Mouse (Mus musculus) monocyte, adult 5-6 weeks (primary cell): ENCODE measurements around the gene Vps13d. TPM values are rescaled to one million over a fixed set of nuclear protein-coding genes. Genes with fewer than 3 reads are reported as not detected.
"Not testable (repeated sequence)": the region's sequence is repeated elsewhere in the genome, so short reads cannot be mapped to it uniquely, and the experiment has no call there.

Source experiments
- ATAC-seq: fragments of 153-309, 156-312 bp; replicated peaks from 2 replicates; pipeline ENCODE4 v1.8.0; 2017; ENCODE audit warnings: mild to moderate bottlenecking; ENCODE audit not compliant: low TSS enrichment, insufficient number of reproducible peaks, severe bottlenecking, poor library complexity, low FRiP score
- total RNA-seq: library from RNA; stranded (forward); fragments of 200-1000, 200-491, 200-594 nt; gene quantifications from 3 replicates; pipeline ENCODE4 v1.2.3, GENCODE M21; 2017

Vps13d gene
- total RNA-seq, 1 experiment from 2014 or later, result 36.6 TPM

DNA sequence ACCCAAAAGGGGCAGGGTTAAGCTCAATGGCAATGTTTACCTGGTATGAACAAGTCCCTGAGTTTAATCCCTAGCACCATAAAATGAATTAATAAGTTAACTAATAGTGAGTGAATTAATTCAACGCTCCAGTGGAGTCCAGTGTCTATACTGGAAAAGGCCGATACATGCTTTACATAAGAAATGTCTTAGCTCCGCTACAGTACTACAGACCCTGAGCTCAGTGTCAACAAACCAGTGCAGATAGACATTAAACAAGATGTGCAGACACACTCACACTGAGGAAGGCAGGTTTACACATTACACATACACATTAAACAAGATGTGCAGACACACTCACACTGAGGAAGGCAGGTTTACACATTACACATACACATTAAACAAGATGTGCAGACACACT is 29.3 kb downstream of the Vps13d start:
- not testable (repeated sequence) for ATAC-seq

DNA sequence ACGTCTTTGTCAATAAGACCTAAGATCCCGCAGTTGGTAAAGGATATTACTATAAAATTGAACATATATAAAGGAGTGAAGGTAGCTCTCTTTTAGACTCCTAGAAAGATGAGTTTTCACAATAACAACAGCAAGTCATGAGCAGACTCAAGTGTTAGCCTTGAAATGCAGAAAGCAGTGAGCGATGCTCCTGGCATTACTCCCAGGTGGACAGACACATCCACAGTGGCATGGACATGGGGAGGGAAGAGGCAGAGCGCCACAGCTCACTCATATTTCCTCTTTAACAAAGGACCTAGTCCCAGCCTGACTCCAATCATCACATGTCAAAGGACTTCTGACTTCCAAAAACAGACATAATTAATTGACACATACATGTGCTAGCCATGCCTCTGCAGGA is 30.7 kb downstream of the Vps13d start:
- ATAC-seq, result no peak

DNA sequence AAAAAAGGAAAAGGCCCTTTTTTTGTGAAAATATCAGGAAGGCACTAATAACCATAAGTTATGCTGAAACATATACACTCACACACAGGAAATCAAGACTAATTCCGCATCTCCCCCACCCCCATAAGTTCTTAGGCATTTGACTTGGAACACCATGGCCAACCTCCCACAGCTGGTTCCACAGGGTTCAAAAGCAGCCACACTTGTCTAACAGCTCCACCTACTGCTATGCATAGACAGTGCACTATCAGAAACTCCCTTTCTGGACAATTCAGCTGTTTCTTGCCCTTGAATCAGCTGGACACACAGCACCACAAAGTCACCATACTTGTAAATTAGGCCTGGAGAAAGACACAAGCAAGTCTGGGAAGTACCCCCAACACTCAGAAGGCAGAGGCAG is 33.6 kb downstream of the Vps13d start:
- ATAC-seq, result no peak

DNA sequence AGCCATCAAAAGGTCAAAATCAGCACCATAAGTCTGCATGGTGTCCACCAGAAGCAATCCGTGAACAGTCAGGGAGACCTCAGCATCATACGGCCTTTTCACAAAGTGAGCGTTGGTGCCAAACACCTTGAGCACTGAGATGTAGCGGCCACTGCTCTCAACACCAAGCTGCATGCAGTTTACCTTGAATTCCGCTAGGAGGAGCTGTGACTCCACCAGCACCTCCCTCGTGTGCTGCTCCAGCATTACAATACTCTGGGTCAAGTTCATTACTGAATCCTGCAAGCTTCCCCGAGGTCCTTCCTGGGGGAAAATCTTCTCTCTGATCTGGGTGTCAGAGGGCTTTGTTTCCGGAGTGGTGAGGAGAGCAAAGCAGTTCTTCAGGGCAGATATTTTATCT is 38.8 kb downstream of the Vps13d start:
- peak; percentile 92 for ATAC-seq

DNA sequence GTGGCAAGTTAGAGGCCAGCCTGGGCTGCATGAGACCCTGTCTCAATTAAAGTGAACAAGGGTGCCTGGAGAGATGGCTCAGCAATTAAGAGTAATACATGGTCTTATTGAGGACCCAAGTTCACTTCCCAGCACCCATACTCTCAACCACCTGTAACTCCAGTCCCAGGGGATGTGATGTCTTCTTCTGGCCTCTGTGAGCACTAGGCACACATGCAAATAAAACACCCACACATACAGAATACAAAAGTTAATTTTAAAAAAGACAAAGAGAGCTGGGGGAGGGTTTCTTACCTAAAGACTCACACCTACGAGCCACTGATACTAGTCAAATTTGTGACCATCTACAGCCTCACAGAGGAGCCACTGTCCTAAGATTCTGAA is 43.7 kb downstream of the Vps13d start:
- ATAC-seq, result no peak

DNA sequence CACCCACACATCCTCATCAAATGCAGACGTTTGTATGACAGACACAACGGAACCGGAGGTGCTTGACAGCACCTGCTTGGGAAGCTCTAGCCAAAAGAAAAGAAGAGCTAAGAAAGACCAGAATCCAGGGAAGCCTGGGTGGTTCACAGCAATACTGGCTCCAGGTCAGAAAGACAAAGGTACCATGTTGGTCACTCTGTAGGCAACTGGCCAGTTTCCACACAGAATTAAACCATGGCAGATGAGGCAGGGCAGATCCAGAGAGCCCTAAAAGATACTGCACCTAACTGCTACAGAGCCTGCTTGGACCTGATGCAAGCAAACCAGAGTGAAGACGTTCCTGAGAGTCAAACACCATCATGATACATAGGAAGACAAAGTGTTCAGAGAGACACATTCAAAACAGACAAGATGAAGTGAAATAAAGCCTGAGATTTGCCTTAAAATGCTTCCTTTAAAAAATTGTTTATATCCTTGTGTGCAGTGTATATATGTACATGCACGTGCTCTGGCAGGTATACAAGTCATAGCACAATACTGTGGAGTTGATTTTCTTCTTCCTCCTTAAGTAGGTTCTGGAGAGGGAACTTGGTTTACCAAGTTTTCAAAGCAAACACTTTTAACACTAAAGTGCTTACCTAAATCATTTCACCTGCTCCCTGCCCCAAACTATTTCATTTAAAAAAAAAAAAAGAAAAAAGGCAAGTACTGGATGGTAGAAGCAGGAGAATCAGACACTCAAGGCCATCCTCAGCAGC is 44.3 kb downstream of the Vps13d start:
- no peak for ATAC-seq

DNA sequence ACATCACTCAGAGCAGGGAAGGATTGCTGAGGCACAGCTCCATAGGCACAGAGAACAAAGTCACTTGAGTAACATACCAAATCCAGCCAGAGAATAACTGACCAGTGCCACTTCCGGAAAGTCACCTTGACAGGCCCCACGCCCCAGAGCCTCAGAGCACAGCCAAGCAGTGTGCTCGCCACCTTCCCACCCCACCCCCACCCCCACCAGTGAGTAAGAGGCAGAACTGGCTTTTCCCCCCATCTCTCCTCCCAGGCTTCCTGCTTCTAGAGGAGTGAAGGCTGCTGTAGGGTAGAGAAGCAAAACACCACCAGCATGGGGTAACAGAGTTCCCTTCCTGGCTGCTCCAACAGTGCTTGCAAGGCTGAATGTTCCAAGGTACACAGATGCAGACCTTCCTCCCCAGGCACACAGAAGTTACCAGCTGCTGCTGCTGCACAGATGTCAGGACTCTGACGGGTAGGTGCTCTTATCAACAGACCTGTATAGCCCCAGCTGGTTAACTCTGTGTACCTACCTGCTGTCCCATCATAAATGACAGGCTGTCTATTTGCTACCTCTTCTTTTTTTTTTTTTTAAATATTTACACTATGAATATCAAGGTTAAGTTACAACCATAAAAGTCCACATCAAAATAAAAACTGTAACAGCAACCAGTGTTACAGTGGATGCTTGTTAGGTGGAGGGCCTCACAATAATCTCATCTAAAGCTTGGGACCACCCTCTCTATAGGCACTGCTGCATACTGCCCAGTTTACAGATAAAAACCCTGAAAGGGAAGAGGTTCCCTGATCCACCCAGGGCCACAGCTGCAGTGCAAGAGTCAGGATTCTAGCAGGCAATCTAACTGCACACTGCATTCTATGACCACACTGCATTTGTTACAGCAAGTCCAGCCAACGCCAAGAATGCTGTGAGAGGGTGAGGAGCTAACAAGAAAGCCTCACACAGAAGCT is 47.5 kb downstream of the Vps13d start:
- no peak for ATAC-seq

DNA sequence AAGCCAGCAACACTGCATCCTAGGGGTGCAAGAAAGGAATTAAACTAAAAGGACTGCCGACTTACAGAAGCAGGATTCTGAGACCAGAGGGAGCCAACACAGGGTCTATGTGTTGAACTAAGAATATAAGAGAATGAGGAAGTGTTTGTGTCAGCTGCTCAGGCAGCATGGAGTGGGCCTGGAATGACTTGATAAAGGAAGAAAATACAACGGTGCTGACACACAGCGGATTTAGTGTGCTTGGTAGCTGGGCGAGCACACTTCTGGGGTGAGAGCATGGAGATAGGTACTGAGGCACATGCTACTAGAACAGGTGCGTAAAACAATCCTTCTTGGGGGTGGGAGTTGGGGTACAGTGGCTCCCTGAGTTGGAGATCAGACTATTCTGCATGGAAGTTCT is 51.3 kb downstream of the Vps13d start:
- no peak for ATAC-seq

DNA sequence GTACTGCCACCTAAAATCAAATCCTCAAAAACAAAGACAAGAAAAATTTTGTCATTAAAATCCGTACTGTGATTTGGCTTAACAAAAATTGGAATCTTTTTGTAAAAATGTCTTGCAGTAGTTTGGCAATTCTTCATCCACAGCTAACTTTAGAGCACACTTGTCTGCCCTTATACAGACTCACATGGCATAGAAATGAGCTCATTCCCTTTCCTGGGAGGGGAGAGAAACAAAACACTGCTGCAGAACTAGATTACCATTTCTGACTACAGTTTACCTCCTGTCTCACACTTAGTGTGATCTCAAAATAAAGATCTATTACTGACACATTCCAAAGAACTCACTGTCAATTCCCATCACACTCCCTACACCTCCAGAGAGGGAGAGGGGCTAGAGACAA is 58.1 kb downstream of the Vps13d start:
- no peak for ATAC-seq

DNA sequence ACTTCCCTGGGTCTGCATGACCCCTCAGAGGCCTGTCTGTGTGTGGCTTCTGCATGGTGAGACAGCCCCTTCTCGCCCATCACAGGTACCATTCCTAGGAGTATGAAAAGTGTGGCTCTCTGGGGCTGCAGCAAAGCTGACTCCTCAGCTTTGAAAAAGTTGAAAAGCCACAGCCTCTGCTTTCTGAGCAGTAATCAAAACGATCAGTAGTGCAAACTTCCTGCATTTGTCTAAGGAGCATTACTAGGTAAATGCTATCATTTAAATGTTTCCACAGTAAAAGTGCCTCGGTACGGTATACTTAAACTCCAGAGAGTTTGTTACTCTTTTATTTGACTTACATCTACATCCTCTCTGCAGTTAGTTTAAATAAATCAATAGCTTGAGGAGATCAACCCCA is 59.3 kb downstream of the Vps13d start:
- no peak for ATAC-seq

DNA sequence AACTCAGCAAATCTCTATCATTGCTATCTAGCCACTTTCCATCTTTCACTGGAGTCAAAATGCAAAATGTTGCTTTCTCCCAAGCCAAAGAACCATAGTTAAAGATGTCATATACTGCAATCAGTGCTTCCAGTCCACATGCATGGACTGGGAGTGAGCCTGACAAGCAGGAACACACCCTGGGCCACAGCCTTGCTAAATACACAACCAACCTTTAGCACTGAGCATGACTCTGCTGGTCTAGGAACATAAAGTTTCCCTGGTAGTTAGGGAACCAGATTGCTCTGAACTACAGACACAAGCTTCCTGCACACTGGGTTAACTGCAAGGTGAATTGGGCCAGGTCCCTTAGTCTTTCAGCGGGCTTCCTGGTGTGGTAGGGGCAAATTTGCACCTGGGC is 64.0 kb downstream of the Vps13d start:
- ATAC-seq, result no peak

DNA sequence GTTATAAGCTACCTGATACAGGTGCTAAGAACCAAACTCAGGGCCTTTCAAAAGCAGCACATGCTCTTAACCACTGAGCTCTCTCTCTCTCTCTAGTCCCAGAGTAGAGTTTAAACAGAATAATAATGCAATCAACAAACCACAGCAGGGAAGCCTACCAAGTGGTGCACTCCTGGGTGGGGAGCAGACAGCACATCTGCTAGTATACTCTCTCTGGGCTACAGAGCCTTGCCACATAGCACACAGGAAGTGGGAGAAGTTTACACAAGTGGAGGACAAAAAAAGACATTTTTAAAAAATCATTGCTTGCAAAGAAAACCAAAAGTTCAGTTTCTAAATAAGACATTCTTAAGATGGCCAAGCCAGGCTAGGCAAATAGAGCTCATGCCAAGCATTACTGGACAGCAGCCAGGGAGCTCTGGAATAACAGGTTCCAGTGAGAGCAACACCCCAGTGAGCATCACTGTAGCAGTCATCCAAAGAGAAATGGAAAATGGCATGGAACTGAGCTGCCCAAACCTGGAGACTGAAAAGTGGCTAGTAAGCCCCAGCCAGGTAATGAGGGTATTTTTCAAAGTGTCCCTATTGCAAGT is 64.8 kb downstream of the Vps13d start:
- no peak for ATAC-seq

DNA sequence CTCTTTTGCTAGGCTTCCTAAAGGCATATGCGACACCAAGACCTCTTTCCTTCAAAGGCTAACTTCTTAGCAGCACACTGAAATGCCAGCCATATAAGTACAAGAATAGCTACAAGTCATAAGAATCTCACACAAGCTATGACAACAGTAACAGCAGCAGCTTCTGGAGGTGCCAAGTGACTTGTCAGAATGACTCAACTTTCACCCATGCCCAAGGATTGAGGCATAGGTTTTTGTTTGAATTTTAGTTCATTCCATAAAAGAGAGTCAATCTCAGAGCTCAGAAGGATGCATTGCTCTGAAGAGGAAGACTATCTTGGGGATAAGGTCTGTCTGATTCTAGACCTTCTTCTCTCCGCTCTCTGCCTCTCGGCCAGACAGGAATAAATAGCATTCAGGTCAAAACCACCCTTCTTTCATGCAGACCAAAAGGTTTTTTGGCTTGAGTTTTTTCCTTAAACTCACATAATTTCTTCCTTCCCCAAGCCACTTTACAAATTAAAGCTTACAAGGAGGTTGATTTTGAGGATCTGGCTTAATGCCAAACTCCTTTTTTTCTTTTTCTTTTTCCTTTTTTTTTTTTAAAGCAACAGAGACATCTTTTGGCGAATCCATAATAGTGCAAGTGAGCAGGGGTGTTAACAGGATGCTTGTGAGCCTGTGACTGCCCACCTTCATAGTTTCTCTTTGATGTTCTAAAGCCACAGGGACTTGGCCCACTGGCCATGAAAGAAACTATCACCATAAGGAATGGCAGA is 69.2 kb downstream of the Vps13d start:
- ATAC-seq, result no peak

DNA sequence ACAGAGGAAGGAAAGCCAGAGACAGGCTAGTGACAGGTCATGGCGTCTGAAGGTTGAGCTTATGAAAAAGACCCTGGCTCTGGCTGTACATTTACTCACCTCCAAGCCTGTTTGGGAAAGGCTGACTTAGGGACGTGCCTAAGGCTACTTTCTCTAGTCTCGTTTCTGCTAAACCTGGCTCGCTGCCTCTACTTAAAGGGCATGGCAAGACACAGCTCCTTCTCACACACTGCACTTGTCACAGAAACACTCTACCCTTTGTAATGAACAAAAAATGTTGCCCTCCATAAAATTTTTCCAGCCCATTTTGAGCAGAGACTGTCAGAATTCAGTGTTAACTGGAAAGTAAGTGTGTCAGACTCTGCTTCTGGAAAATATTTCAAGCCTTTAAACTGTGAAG is 70.4 kb downstream of the Vps13d start:
- no peak for ATAC-seq

DNA sequence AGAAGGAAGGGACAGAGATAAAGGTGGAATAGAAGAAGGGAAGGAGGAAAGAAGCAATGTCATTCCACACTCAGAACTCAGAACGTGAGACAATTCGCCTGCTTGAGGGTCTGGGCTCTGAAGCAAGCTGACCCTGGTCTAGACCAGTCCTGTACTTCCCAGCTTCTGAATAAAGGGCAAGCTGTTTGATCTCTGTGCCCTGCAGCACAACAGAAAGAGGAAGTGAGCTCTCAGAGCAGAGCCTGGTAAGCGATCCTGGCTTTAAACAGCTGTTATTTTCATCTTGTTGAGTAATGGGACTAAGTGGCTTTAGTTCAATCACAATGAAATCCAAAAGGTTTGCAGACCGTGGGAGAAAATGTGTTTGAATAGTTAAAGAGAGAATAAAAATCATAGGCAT is 83.2 kb downstream of the Vps13d start:
- no peak for ATAC-seq

DNA sequence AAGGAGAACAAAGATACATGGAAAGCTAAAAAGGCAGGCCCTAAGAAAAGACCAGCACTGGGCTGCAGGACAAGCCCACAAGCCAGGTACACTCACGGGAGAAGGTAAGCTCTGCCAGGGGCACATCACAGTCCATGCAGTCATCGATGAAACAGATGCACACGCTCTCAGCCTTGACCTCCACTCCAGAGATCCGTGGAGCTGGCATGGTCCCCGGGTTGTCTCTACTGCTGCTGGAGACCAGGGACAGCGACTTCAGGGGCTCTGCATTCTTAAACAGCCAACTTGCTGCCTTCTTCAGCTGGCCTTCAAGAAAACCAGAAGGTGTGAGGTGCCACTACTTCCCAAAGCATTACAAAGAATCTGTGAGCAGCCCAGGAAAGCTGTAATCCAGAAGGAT is 84.1 kb downstream of the Vps13d start:
- ATAC-seq, result no peak

DNA sequence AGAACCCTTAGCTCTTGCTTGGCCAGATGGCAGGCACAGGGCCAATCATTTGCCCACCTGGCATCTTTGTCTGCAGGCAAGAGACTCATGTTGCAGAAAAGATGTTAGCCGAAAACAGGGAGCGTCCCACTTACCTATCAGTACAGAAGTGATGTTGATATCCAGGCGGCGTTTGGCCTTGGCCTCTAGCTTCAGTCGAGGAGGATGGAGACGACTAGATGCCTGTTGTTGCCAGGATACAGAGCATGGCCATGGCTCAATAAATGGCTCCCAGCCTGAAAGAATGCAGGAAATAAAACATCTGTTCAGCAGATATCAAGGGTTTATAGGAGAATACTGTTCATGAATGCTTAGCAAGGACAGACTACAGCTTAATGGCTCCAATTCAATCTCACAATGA is 88.0 kb downstream of the Vps13d start:
- ATAC-seq, result no peak

DNA sequence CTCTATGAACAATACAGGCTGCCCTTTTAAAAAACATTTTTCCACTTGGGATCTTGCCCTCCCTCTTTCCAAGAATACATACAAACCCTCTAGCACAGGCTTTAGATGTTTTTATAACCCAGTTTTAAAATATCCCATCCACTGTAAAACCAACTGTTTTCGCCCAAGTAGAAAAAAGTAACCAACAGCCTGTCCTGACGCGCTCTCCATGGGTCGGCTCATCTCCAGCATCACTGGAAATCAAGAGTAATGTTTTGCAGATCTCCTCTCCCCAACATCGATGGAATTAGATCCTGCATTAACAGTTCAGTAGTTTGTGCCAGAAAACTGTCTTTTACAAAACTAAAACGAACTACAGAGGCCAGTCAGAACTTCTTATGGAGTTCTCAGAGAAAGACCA is 89.5 kb downstream of the Vps13d start:
- no peak for ATAC-seq

DNA sequence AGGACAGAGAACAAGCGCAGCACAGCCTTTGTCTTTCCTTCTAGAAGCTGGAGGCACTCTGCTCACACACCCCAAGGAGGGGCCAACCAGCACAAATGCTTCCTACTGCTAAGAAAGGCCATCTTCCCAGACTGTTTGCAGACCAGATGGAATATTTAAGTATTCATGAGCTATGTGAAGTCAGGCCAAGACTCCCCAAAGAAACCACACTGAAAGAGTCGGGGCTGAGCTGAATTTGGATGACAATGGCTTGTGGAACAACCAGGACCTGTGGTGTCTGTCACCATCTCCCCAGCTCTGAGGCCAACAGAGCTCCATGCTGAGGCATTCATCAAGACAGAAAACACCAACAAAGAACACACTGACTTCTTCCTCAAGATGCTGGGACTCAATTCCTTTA is 89.9 kb downstream of the Vps13d start:
- no peak for ATAC-seq
